Mouse (Mus musculus): Measurements from ENCODE around the gene Etd. TPM values are rescaled to one million over a fixed set of nuclear protein-coding genes. Genes with fewer than 3 reads are reported as not detected.
"Not testable (repeated sequence)": the region's sequence is repeated elsewhere in the genome, so short reads cannot be mapped to it uniquely, and the experiment has no call there.

Etd gene
- polyA plus RNA-seq (2015; fragmentation: Nextera tagmentation; extraction: Ambion mirVana) = not detected in 2 replicates

DNA sequence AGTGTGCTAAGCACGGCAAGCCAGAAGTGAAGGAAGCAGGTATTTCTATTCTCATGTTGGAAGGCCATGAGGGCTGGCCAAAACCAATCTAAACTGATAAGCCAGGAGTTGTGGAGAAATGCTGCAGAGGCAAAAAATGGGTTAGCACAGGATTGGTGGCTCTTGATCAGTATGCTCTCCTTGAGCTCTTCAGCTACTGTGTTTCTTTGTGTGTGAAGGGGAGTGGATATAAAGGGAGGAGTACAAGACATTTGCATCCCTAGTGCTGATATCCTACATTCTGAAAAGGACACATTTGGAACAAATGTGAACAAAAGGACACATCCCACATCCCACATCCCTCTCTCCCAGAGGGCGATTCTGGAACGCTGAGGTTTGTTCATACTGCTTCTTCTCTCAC is at the start of gene Etd:
Etd (plus strand) TSS at position 301 of the 400 bp plus-strand sequence.
- Histone ChIP-seq H3K27me3 (ENCODE audit: control insufficient read depth, insufficient read depth, low read depth, low read length) (no peaks in the 10 kb centered on the region), H3K36me3 (ENCODE audit: control insufficient read depth, insufficient read depth) (no peaks in the 10 kb centered on the region), H3K4me2 (ENCODE audit: low read depth, low read length) (no peak within 1 kb of the TSS), H3K27ac (ENCODE audit: low read length) (no peak within 1 kb of the TSS), H3K9ac (ENCODE audit: low read depth, low read length) (no peak within 1 kb of the TSS), H3K9me3 (replicated peaks; ENCODE audit: control insufficient read depth, low read length) (no peaks in the 10 kb centered on the region), H3K4me1 (ENCODE audit: control insufficient read depth, low read depth, low read length) (no peaks in the 10 kb centered on the region), H3K4me3 (ENCODE audit: low read depth, low read length) (no peak within 1 kb of the TSS)
- 74% methylated on average over 3 of the region's 3 CpGs for WGBS (ENCODE audit: insufficient replicate concordance)
- no peak for ATAC-seq (ENCODE audit: low read depth)

DNA sequence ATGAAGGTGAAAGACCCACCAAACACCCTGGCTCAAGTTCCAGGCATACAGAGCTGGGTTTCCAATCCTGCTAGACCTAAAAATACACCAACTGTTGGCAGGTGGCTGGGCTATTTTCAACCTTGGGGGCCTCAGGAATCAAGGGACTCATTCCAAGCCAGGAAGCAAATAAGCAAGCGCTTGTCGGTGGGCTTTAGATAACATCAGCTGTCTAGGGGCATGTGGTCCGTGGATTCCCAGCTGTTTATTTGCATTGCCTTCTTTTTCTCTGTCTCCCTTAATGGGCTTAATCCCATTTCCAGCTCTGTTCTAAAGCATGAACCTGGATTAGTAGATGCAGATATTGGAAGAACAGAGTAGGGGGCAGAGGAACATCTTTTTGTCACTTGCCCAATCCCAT is 48.4 kb upstream of the Etd start:
- Histone ChIP-seq H3K36me3 (ENCODE audit: control insufficient read depth, insufficient read depth) (no peaks in the 10 kb centered on the region), H3K27me3 (ENCODE audit: control insufficient read depth, insufficient read depth, low read depth, low read length) (no peaks in the 10 kb centered on the region), H3K4me2 (ENCODE audit: low read depth, low read length) (no peak overlapping the region), H3K27ac (ENCODE audit: low read length) (no peak overlapping the region), H3K9ac (ENCODE audit: low read depth, low read length) (no peak overlapping the region), H3K4me3 (ENCODE audit: low read depth, low read length) (no peak overlapping the region), H3K4me1 (ENCODE audit: control insufficient read depth, low read depth, low read length) (no peaks in the 10 kb centered on the region), H3K9me3 (replicated peaks; ENCODE audit: control insufficient read depth, low read length) (no peaks in the 10 kb centered on the region)
- ATAC-seq (ENCODE audit: low read depth) = no peak
- 41% methylated on average over 3 of the region's 3 CpGs for WGBS (ENCODE audit: insufficient replicate concordance)

DNA sequence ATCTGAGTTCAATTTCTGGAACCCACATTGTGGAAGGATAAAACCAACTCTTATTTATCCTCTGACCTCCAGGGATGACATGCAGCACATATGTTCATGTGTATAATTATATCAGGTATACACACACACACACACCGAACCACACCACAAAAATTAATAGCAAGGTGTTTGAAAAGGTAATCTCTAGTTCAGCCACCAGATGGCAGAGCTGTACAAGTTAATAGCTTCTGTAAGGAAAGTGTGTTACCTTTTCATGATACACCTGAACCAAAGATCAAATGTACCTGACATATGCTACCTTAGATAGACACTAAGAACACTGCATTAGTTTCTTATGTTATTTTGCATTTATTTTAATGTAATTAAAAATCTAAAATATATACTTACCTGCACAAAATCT is 1.8 kb upstream of the Etd start:
- Histone ChIP-seq H3K27ac (ENCODE audit: low read length) (no peak overlapping the region), H3K4me2 (ENCODE audit: low read depth, low read length) (no peak overlapping the region), H3K36me3 (ENCODE audit: control insufficient read depth, insufficient read depth) (no peaks in the 10 kb centered on the region), H3K27me3 (ENCODE audit: control insufficient read depth, insufficient read depth, low read depth, low read length) (no peaks in the 10 kb centered on the region), H3K9ac (ENCODE audit: low read depth, low read length) (no peak overlapping the region), H3K4me1 (ENCODE audit: control insufficient read depth, low read depth, low read length) (no peaks in the 10 kb centered on the region), H3K4me3 (ENCODE audit: low read depth, low read length) (no peak overlapping the region), H3K9me3 (replicated peaks; ENCODE audit: control insufficient read depth, low read length) (no peaks in the 10 kb centered on the region)
- no peak for ATAC-seq (ENCODE audit: low read depth)
- 61% methylated on average over 1 of the region's 1 CpGs for WGBS (ENCODE audit: insufficient replicate concordance)

DNA sequence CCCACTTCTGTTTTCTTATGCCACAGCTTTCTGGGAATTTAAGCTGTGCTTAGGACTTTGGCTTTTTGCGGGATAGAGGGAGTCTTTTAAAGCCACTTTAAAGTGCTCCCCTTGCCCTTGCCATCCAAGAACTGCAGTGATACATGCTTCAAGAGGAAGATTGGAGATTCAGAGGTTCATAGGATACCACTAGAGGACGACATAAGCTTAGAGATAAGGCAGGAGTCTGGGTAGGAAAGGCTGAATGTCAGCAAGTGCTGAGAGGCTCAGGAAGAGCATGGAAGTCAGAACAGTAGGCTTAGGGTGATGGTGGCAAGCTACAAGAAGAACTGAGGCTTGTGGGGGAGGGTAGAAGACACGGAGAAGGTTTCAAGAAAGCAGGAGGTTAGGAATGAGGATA is 24.9 kb downstream of the Etd start:
- H3K4me1 ChIP-seq (ENCODE audit: control insufficient read depth, low read depth, low read length) = no peaks in the 10 kb centered on the region
- H3K4me2 ChIP-seq (ENCODE audit: low read depth, low read length) = no peak overlapping the region
- no peaks in the 10 kb centered on the region for H3K9me3 ChIP-seq (replicated peaks; ENCODE audit: control insufficient read depth, low read length)
- no peak for ATAC-seq (ENCODE audit: low read depth)
- WGBS (ENCODE audit: insufficient replicate concordance) = 28% methylated on average over 3 of the region's 3 CpGs
- no peak overlapping the region for H3K27ac ChIP-seq (ENCODE audit: low read length)
- H3K9ac ChIP-seq (ENCODE audit: low read depth, low read length) = no peak overlapping the region
- no peaks in the 10 kb centered on the region for H3K36me3 ChIP-seq (ENCODE audit: control insufficient read depth, insufficient read depth)
- H3K4me3 ChIP-seq (ENCODE audit: low read depth, low read length) = no peak overlapping the region
- H3K27me3 ChIP-seq (ENCODE audit: control insufficient read depth, insufficient read depth, low read depth, low read length) = no peaks in the 10 kb centered on the region

DNA sequence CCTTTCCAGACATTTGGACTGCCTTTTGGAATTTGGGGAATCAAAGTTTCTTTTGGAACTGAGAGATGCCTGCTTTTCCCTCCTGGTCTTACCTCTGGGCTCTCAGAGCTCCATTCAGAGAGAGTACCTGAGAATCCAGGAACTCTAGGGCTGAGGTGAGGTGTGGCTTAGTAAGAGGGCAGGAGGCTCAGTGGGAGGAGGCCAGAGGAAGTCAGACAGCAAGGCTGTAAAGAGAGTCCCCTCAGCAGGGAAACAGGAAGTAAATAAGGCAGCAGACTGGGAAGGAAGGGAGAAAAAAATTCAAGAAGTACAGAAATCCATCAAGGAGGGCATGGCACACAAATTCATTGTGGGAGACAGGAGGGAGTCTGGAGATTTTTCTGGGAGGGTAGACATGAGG is 29.5 kb downstream of the Etd start:
- ATAC-seq (ENCODE audit: low read depth) = not testable (repeated sequence)

More for the DNA sequence above, 29.5 kb downstream of the Etd start:
- not testable (repeated sequence) for H3K4me1 ChIP-seq (ENCODE audit: control insufficient read depth, low read depth, low read length); H3K36me3 ChIP-seq (ENCODE audit: control insufficient read depth, insufficient read depth); H3K4me2 ChIP-seq (ENCODE audit: low read depth, low read length); H3K27ac ChIP-seq (ENCODE audit: low read length); H3K9me3 ChIP-seq (replicated peaks; ENCODE audit: control insufficient read depth, low read length); H3K9ac ChIP-seq (ENCODE audit: low read depth, low read length); H3K27me3 ChIP-seq (ENCODE audit: control insufficient read depth, insufficient read depth, low read depth, low read length); H3K4me3 ChIP-seq (ENCODE audit: low read depth, low read length)

Other genes starting within 250 kb of the Etd start
- gene Plac1, start 194.8 kb upstream of the Etd start, polyA plus RNA-seq (2015; fragmentation: Nextera tagmentation; extraction: Ambion mirVana) = 0.85 and 0.91 TPM in 2 replicates
- gene Fam122b, start 165.1 kb upstream of the Etd start, polyA plus RNA-seq (2015; fragmentation: Nextera tagmentation; extraction: Ambion mirVana) = 4.4 and 4.6 TPM in 2 replicates
- gene Fam122c, start 161.5 kb upstream of the Etd start, polyA plus RNA-seq (2015; fragmentation: Nextera tagmentation; extraction: Ambion mirVana) = not detected in 2 replicates
- 28.1 and 34.7 TPM in 2 replicates for gene Mospd1, start 64.4 kb upstream of the Etd start, polyA plus RNA-seq (2015; fragmentation: Nextera tagmentation; extraction: Ambion mirVana)
- gene Rtl8c, start 173.1 kb downstream of the Etd start, polyA plus RNA-seq (2015; fragmentation: Nextera tagmentation; extraction: Ambion mirVana) = 2.4 and 2.6 TPM in 2 replicates
- gene Gm14597, start 174.1 kb downstream of the Etd start, polyA plus RNA-seq (2015; fragmentation: Nextera tagmentation; extraction: Ambion mirVana) = not detected in 2 replicates
- gene Rtl8a, start 208.8 kb downstream of the Etd start, polyA plus RNA-seq (2015; fragmentation: Nextera tagmentation; extraction: Ambion mirVana) = 4.4 and 5.7 TPM in 2 replicates
- 4.0 and 4.7 TPM in 2 replicates for gene Rtl8b, start 235.5 kb downstream of the Etd start, polyA plus RNA-seq (2015; fragmentation: Nextera tagmentation; extraction: Ambion mirVana)